Mouse (Mus musculus): Measurements from ENCODE around the gene Hand1. TPM values are rescaled to one million over a fixed set of nuclear protein-coding genes. Genes with fewer than 3 reads are reported as not detected.
"Not testable (repeated sequence)": the region's sequence is repeated elsewhere in the genome, so short reads cannot be mapped to it uniquely, and the experiment has no call there.

Gene Hand1
- polyA plus RNA-seq, 1 experiment from 2014 or later: 0.67 TPM

DNA sequence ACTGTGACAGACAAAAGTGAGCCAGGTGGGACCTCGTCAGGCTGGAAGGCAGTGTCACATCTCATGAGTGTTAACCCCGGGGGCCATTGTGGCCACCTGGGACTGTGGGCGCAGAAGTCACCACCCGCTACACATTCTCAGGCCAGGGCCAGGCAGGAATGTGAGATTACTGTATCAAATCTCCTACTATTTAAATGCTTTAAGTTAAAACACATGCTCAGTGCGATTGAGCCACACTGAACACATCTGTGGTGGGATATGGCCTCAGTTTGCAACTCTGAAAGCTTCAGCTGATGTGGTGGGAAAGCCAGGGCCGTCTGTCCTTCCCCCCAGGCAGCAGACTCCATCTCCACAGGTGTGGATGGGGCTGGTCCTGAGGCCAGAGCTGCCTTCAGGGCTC, 21.0 kb upstream of the Hand1 start:
- Histone ChIP-seq H3K27me3 (ENCODE audit: control insufficient read depth, insufficient read depth, low read length) (no peaks in the 10 kb centered on the region; the same call in 1 of the 2 replicates), H3K27ac (ENCODE audit: low read length) (no peak overlapping the region), H3K9ac (replicated peaks; ENCODE audit: low read depth, low read length) (no peak overlapping the region), H3K4me3 (ENCODE audit: low read depth, low read length) (no peak overlapping the region), H3K9me3 (ENCODE audit: control insufficient read depth, low read depth, low read length) (no peaks in the 10 kb centered on the region), H3K36me3 (ENCODE audit: control insufficient read depth, insufficient read depth, low read length) (no peaks in the 10 kb centered on the region), H3K4me1 (ENCODE audit: control insufficient read depth, insufficient read depth, low read length) (no peaks in the 10 kb centered on the region), H3K4me2 (replicated peaks; ENCODE audit: low read depth, low read length) (no peak overlapping the region)
- ATAC-seq (ENCODE audit: insufficient number of reproducible peaks, insufficient read depth, low FRiP score, low read depth): no peak
- WGBS: 66% methylated on average over 6 of the region's 6 CpGs

DNA sequence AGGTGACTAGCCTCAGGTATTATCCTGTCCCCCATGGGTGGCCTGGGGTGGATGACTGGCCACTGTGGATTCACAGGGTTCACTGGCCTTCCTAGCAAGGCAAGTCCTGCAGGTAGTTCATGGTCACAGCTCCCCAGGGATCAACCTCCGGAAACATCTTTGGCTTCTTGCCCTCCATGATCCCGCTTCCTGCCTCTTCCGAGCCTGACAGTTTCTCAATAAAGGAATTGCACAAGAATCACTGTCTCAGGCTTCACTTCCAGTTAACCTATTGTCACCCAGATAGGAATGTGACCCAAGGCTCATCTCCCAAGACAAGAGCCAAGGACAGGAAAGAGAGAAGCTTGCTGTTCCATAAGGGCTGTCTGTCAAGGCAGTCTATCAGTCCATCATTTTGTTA, 18.3 kb upstream of the Hand1 start:
- Histone ChIP-seq H3K4me1 (ENCODE audit: control insufficient read depth, insufficient read depth, low read length) (no peaks in the 10 kb centered on the region), H3K4me3 (ENCODE audit: low read depth, low read length) (no peak overlapping the region), H3K9me3 (ENCODE audit: control insufficient read depth, low read depth, low read length) (no peaks in the 10 kb centered on the region), H3K4me2 (replicated peaks; ENCODE audit: low read depth, low read length) (no peak overlapping the region), H3K9ac (replicated peaks; ENCODE audit: low read depth, low read length) (no peak overlapping the region), H3K36me3 (ENCODE audit: control insufficient read depth, insufficient read depth, low read length) (no peaks in the 10 kb centered on the region), H3K27me3 (ENCODE audit: control insufficient read depth, insufficient read depth, low read length) (no peaks in the 10 kb centered on the region; the same call in 1 of the 2 replicates), H3K27ac (ENCODE audit: low read length) (no peak overlapping the region)
- ATAC-seq (ENCODE audit: insufficient number of reproducible peaks, insufficient read depth, low FRiP score, low read depth): no peak
- WGBS: 44% methylated on average over 3 of the region's 3 CpGs

DNA sequence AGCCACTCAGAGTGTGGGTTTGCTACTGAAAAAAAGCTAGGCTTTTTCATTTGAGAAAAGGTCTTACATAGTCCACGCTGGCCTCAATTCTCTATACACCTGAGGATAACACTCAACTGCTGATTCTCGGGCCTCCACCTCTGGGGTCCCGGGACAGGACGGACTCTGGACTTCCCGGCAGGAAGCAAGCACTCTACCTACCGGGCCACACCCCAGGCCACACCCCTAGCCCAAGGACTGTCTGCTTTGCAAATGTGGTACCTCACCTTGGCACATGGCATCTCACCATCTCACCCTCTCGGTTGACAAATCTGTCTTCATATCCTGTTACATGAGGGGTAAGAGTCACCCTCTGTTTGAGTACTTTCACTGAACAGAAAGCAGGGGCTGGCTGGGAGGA, 17.7 kb upstream of the Hand1 start:
- no peak overlapping the region for H3K4me3 ChIP-seq (ENCODE audit: low read depth, low read length)
- H3K4me2 ChIP-seq (replicated peaks; ENCODE audit: low read depth, low read length): no peak overlapping the region
- H3K4me1 ChIP-seq (ENCODE audit: control insufficient read depth, insufficient read depth, low read length): no peaks in the 10 kb centered on the region
- H3K36me3 ChIP-seq (ENCODE audit: control insufficient read depth, insufficient read depth, low read length): no peaks in the 10 kb centered on the region
- H3K27me3 ChIP-seq (ENCODE audit: control insufficient read depth, insufficient read depth, low read length): no peaks in the 10 kb centered on the region; the same call in 1 of the 2 replicates
- 57% methylated on average over 7 of the region's 7 CpGs for WGBS
- H3K27ac ChIP-seq (ENCODE audit: low read length): no peak overlapping the region
- no peak overlapping the region for H3K9ac ChIP-seq (replicated peaks; ENCODE audit: low read depth, low read length)
- no peaks in the 10 kb centered on the region for H3K9me3 ChIP-seq (ENCODE audit: control insufficient read depth, low read depth, low read length)
- ATAC-seq (ENCODE audit: insufficient number of reproducible peaks, insufficient read depth, low FRiP score, low read depth): no peak

- H3K4me1 ChIP-seq (ENCODE audit: control insufficient read depth, insufficient read depth, low read length): no peaks in the 10 kb centered on the region
- no peaks in the 10 kb centered on the region for H3K9me3 ChIP-seq (ENCODE audit: control insufficient read depth, low read depth, low read length)
- ATAC-seq (ENCODE audit: insufficient number of reproducible peaks, insufficient read depth, low FRiP score, low read depth): no peak
- no peaks in the 10 kb centered on the region for H3K36me3 ChIP-seq (ENCODE audit: control insufficient read depth, insufficient read depth, low read length)
- H3K9ac ChIP-seq (replicated peaks; ENCODE audit: low read depth, low read length): no peak overlapping the region
- H3K27ac ChIP-seq (ENCODE audit: low read length): no peak overlapping the region
- H3K4me2 ChIP-seq (replicated peaks; ENCODE audit: low read depth, low read length): no peak overlapping the region
- no peaks in the 10 kb centered on the region; the same call in 1 of the 2 replicates for H3K27me3 ChIP-seq (ENCODE audit: control insufficient read depth, insufficient read depth, low read length)
- no peak overlapping the region for H3K4me3 ChIP-seq (ENCODE audit: low read depth, low read length)
- WGBS: 58% methylated on average over 7 of the region's 7 CpGs
These were observed 14.8 kb upstream of the Hand1 start for GRCm38 (mm10) chr11:57847396-57847795.

- not testable (repeated sequence) for H3K9ac ChIP-seq (replicated peaks; ENCODE audit: low read depth, low read length); H3K27me3 ChIP-seq (ENCODE audit: control insufficient read depth, insufficient read depth, low read length); H3K4me3 ChIP-seq (ENCODE audit: low read depth, low read length); H3K9me3 ChIP-seq (ENCODE audit: control insufficient read depth, low read depth, low read length); H3K27ac ChIP-seq (ENCODE audit: low read length); H3K36me3 ChIP-seq (ENCODE audit: control insufficient read depth, insufficient read depth, low read length); H3K4me2 ChIP-seq (replicated peaks; ENCODE audit: low read depth, low read length); H3K4me1 ChIP-seq (ENCODE audit: control insufficient read depth, insufficient read depth, low read length); ATAC-seq (ENCODE audit: insufficient number of reproducible peaks, insufficient read depth, low FRiP score, low read depth)
- WGBS: 77% methylated on average over 8 of the region's 9 CpGs
These were observed 14.1 kb upstream of the Hand1 start for GRCm38 (mm10) chr11:57846421-57847363.

GRCm38 (mm10) chr11:57841391-57841790, 8.8 kb upstream of the Hand1 start:
- 31% methylated on average over 7 of the region's 7 CpGs for WGBS
- peaks cover 7% of the 10 kb centered on the region; the same call in 1 of the 2 replicates for H3K4me1 ChIP-seq (ENCODE audit: control insufficient read depth, insufficient read depth, low read length)
- no peak overlapping the region for H3K4me2 ChIP-seq (replicated peaks; ENCODE audit: low read depth, low read length)
- H3K36me3 ChIP-seq (ENCODE audit: control insufficient read depth, insufficient read depth, low read length): no peaks in the 10 kb centered on the region
- no peak overlapping the region for H3K9ac ChIP-seq (replicated peaks; ENCODE audit: low read depth, low read length)
- ATAC-seq (ENCODE audit: insufficient number of reproducible peaks, insufficient read depth, low FRiP score, low read depth): no peak
- H3K27me3 ChIP-seq (ENCODE audit: control insufficient read depth, insufficient read depth, low read length): peaks cover 19% of the 10 kb centered on the region; the same call in 1 of the 2 replicates
- H3K27ac ChIP-seq (ENCODE audit: low read length): no peak overlapping the region
- no peaks in the 10 kb centered on the region for H3K9me3 ChIP-seq (ENCODE audit: control insufficient read depth, low read depth, low read length)
- no peak overlapping the region for H3K4me3 ChIP-seq (ENCODE audit: low read depth, low read length)

DNA sequence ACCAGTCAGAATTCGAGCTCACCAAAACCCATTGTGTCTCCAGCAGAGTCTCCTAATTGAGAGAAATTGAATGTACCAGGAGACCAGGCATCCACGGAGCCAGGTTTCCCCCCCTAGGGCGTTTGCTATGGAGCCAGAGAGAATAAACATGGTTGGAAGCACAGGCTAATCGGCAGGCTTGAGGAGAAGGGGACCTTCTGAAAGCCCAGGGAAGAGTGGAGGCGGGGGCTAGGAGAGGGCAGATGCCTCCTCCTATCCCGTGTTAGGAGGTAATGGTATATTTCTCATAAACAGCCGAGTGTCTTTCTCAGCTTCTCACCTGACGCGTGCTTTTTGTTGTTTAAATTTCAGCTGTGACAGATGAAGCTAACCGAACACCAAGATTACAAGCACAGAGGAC, 8.4 kb upstream of the Hand1 start:
- ATAC-seq (ENCODE audit: insufficient number of reproducible peaks, insufficient read depth, low FRiP score, low read depth): no peak
- Histone ChIP-seq H3K27ac (ENCODE audit: low read length) (no peak overlapping the region), H3K9me3 (ENCODE audit: control insufficient read depth, low read depth, low read length) (no peaks in the 10 kb centered on the region), H3K4me1 (ENCODE audit: control insufficient read depth, insufficient read depth, low read length) (peaks cover 7% of the 10 kb centered on the region; the same call in 1 of the 2 replicates), H3K36me3 (ENCODE audit: control insufficient read depth, insufficient read depth, low read length) (no peaks in the 10 kb centered on the region), H3K9ac (replicated peaks; ENCODE audit: low read depth, low read length) (no peak overlapping the region), H3K27me3 (ENCODE audit: control insufficient read depth, insufficient read depth, low read length) (peaks cover 23% of the 10 kb centered on the region; the same call in 1 of the 2 replicates), H3K4me2 (replicated peaks; ENCODE audit: low read depth, low read length) (no peak overlapping the region), H3K4me3 (ENCODE audit: low read depth, low read length) (no peak overlapping the region)
- 16% methylated on average over 10 of the region's 10 CpGs for WGBS

- no peak overlapping the region for H3K4me2 ChIP-seq (replicated peaks; ENCODE audit: low read depth, low read length)
- WGBS: 8% methylated on average over 22 of the region's 22 CpGs
These were observed 5.5 kb upstream of the Hand1 start for GRCm38 (mm10) chr11:57837861-57838680.

More at GRCm38 (mm10) chr11:57837861-57838680, 5.5 kb upstream of the Hand1 start:
- Histone ChIP-seq H3K9ac (replicated peaks; ENCODE audit: low read depth, low read length) (no peak overlapping the region), H3K4me3 (ENCODE audit: low read depth, low read length) (no peak overlapping the region), H3K9me3 (ENCODE audit: control insufficient read depth, low read depth, low read length) (no peaks in the 10 kb centered on the region), H3K4me1 (ENCODE audit: control insufficient read depth, insufficient read depth, low read length) (peaks cover 7% of the 10 kb centered on the region; the same call in 1 of the 2 replicates), H3K27me3 (ENCODE audit: control insufficient read depth, insufficient read depth, low read length) (peaks cover 51% of the 10 kb centered on the region), H3K36me3 (ENCODE audit: control insufficient read depth, insufficient read depth, low read length) (no peaks in the 10 kb centered on the region), H3K27ac (ENCODE audit: low read length) (no peak overlapping the region)
- ATAC-seq (ENCODE audit: insufficient number of reproducible peaks, insufficient read depth, low FRiP score, low read depth): no peak

All from stomach, embryonic 14.5 days (tissue).